Mouse (Mus musculus): ENCODE data around the gene Kcnip4. TPM values are rescaled to one million over a fixed set of nuclear protein-coding genes. Genes with fewer than 3 reads are reported as not detected.

Gene Kcnip4
- polyA plus RNA-seq, 1 experiment from 2014 or later, result 3.3 TPM

DNA sequence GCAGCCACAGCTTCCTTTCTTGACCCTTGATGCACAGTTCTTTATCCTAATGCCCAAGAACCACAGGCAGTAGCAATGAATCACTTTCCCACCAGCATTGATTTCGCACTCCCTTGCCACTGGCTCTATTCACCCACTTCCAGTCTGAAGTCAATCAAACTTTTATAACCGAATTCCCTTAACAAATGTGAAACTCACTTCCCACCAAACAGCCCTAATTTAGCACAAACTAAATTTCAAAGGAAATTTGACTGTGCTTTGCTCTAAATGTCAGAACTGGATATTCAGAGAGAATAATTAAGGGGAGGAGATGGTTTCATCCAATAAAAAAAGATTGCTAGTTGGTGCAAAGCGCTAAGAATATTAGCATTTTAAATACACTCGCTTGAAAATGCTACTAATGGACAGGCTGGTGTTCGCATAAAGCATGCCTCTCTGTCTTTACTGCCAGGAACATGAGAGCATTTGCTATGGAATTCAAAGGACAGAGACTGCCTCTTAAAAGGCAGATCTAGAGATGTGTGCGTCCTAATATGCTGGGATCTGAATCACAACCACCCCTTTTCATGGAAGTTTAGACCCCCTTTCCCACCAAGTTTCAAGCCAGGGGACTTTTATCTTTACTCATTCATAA is 63.9 kb downstream of the Kcnip4 start:
- 84% methylated on average over 6 of the region's 6 CpGs for WGBS
- no peak overlapping the region for H3K4me2 ChIP-seq (replicated peaks)
- H3K9ac ChIP-seq, result no peak overlapping the region
- H3K4me1 ChIP-seq, result no peaks in the 10 kb centered on the region
- no peaks in the 10 kb centered on the region for H3K36me3 ChIP-seq
- no peaks in the 10 kb centered on the region for H3K27me3 ChIP-seq
- H3K4me3 ChIP-seq, result no peak overlapping the region
- ATAC-seq (ENCODE audit: insufficient number of reproducible peaks, insufficient read depth, low FRiP score, low TSS enrichment), result no peak
- H3K9me3 ChIP-seq, result no peaks in the 10 kb centered on the region
- H3K27ac ChIP-seq, result no peak overlapping the region

DNA sequence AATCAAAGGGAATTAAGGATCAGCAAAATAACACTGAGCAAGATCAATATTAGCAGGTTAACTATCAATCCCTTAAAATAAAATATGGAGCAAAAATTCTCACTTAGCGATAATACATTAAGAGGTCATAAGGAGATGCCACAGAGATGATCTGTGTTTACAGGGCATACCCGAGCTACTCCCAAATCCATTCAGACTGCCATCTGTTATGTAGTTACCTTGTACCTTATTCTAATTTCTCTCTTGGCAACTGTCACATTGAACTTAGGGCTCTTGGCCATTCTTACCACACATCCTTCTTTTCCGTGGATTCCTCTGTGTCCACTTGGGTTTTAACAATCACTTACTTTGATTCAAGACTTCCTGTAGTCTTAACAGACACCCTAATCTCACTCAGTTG is 71.6 kb downstream of the Kcnip4 start:
- Histone ChIP-seq H3K27ac (no peak overlapping the region), H3K9me3 (no peaks in the 10 kb centered on the region), H3K9ac (no peak overlapping the region), H3K36me3 (no peaks in the 10 kb centered on the region), H3K4me3 (no peak overlapping the region), H3K4me1 (no peaks in the 10 kb centered on the region), H3K4me2 (replicated peaks) (no peak overlapping the region), H3K27me3 (no peaks in the 10 kb centered on the region)
- WGBS, result 86% methylated on average over 3 of the region's 3 CpGs
- no peak for ATAC-seq (ENCODE audit: insufficient number of reproducible peaks, insufficient read depth, low FRiP score, low TSS enrichment)

DNA sequence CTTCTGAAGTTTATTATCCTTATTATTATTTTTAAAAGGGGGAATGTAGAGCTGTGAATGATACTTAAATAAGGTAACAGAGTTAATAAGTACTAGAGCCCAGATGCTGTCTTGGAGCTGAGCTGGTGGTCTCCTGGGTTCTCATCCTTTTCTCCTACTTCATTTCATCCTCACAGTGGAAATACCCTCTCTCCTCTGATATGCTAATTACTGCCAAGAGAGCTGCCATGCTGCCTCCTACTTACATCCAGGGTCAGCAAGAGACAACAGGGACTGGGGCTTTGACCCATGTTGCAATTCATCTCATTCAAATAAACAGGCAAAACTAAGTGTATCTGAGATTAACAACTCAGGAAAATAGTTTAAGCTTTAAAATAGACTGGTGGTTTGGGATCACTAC is 73.4 kb downstream of the Kcnip4 start:
- Histone ChIP-seq H3K4me1 (no peaks in the 10 kb centered on the region), H3K4me2 (replicated peaks) (no peak overlapping the region), H3K27ac (no peak overlapping the region), H3K36me3 (no peaks in the 10 kb centered on the region), H3K4me3 (no peak overlapping the region), H3K27me3 (no peaks in the 10 kb centered on the region), H3K9me3 (no peaks in the 10 kb centered on the region), H3K9ac (no peak overlapping the region)
- no peak for ATAC-seq (ENCODE audit: insufficient number of reproducible peaks, insufficient read depth, low FRiP score, low TSS enrichment)

DNA sequence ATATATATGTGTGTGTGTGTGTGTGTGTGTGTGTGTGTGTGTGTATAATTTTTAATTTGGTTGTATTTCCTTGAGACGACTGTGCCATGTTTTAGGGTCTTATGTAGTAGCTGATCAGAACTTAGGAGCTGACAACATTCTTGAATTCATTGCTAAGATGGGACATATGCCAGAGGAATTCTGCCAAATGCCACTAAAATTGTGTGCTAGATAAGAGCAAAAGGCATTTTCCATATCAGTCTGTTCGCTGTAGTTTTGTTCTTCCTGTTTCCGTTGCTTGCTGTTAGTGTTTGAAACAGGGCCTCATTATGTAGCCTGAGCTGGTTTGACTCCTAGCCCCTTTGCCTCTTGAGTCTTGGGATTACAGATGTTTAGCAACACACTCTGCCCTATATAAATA is 73.8 kb downstream of the Kcnip4 start:
- Histone ChIP-seq H3K36me3 (no peaks in the 10 kb centered on the region), H3K27ac (no peak overlapping the region), H3K27me3 (no peaks in the 10 kb centered on the region), H3K4me3 (no peak overlapping the region), H3K9me3 (no peaks in the 10 kb centered on the region), H3K4me1 (no peaks in the 10 kb centered on the region), H3K4me2 (replicated peaks) (no peak overlapping the region), H3K9ac (no peak overlapping the region)
- no peak for ATAC-seq (ENCODE audit: insufficient number of reproducible peaks, insufficient read depth, low FRiP score, low TSS enrichment)
- 76% methylated on average over 3 of the region's 3 CpGs for whole genome bisulfite sequencing

DNA sequence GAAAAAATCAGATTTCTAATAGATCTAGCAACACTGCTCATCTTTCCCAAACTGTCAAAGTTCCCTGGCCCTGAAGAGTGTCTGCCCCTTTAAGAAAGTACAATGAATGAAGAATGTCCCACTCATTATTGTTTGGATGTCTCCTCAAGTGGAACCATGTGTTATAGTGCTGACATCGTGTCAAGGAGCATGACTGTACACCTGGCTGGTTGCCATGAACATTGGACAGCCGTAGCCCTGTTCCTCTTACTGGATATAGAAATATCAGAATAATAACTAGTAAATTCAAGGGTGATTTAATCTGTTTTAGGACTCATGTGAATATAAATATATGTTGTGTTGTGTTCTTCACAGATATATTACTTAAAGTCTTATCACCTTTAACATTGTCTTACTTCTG is 87.5 kb downstream of the Kcnip4 start:
- H3K4me3 ChIP-seq, result no peak overlapping the region
- H3K4me1 ChIP-seq, result no peaks in the 10 kb centered on the region
- 62% methylated on average over 2 of the region's 2 CpGs for WGBS
- H3K9me3 ChIP-seq, result no peaks in the 10 kb centered on the region
- no peak for ATAC-seq (ENCODE audit: insufficient number of reproducible peaks, insufficient read depth, low FRiP score, low TSS enrichment)
- no peaks in the 10 kb centered on the region for H3K27me3 ChIP-seq
- H3K27ac ChIP-seq, result no peak overlapping the region
- no peak overlapping the region for H3K4me2 ChIP-seq (replicated peaks)
- H3K9ac ChIP-seq, result no peak overlapping the region
- no peaks in the 10 kb centered on the region for H3K36me3 ChIP-seq

DNA sequence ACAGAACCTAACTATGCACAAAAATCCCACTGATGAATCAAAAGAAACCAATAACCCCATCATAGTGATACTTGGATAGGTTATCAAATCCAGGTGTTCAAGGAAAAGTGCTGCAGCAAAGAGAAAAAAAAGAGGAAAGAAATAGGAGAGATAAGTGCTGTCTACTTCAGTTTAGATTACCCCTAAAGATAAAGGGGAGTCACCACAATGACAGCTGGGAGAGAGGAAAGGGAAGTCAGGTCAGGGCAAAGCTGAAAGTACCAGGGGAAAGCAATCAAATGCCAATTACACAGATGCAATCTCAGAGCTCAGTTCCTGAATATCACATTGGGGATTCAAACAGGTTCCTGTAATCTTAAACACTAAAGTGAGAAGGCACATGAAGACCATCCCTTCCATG is 97.0 kb downstream of the Kcnip4 start:
- no peak for ATAC-seq (ENCODE audit: insufficient number of reproducible peaks, insufficient read depth, low FRiP score, low TSS enrichment)
- Histone ChIP-seq H3K27me3 (no peaks in the 10 kb centered on the region), H3K4me1 (no peaks in the 10 kb centered on the region), H3K27ac (no peak overlapping the region), H3K4me3 (no peak overlapping the region), H3K4me2 (replicated peaks) (no peak overlapping the region), H3K9ac (no peak overlapping the region), H3K36me3 (no peaks in the 10 kb centered on the region), H3K9me3 (no peaks in the 10 kb centered on the region)

DNA sequence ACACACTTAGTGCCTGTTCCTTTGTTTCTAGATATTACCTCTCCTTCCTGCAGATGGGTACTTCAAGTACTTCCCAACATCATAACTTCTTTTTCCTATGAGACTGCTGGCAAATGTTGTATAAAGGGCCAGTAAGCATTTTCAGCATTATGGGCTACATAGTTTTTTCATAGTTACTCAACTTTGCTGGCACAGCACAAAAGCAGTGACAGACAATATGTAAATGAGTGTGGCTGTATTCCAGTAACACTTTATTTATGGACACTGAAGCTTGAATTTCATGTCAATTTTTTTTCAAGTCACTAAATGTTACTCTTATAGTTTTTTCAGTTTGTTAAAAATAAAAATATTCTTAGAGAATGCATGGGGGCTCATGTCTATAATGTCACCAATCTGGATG is 105.0 kb downstream of the Kcnip4 start:
- no peak overlapping the region for H3K9ac ChIP-seq
- H3K4me2 ChIP-seq (replicated peaks), result no peak overlapping the region
- no peaks in the 10 kb centered on the region for H3K36me3 ChIP-seq
- H3K27ac ChIP-seq, result no peak overlapping the region
- H3K27me3 ChIP-seq, result no peaks in the 10 kb centered on the region
- no peak overlapping the region for H3K4me3 ChIP-seq
- no peaks in the 10 kb centered on the region for H3K9me3 ChIP-seq
- no peaks in the 10 kb centered on the region for H3K4me1 ChIP-seq
- no peak for ATAC-seq (ENCODE audit: insufficient number of reproducible peaks, insufficient read depth, low FRiP score, low TSS enrichment)

DNA sequence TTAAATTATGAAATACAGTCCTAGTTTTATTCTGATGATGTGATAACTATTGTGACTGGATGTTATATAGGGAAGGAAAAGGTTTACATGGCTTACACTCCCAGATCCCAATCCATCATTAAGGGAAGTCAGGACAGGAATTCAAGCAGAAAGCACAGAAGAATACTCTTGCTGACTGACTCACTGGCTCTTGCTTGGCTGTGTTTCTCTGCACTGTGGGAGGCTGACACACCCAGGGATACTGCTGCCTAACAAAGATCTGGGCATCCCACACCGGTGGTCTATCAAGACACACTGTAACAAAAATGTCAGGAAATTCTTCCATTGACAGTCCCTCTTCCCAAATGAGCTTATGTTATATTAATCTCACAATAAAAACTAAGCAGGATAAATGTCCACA is 116.4 kb downstream of the Kcnip4 start:
- H3K9me3 ChIP-seq, result no peaks in the 10 kb centered on the region
- WGBS, result 63% methylated on average over 1 of the region's 1 CpGs
- H3K9ac ChIP-seq, result no peak overlapping the region
- H3K4me3 ChIP-seq, result no peak overlapping the region
- no peak overlapping the region for H3K27ac ChIP-seq
- H3K36me3 ChIP-seq, result no peaks in the 10 kb centered on the region
- no peak for ATAC-seq (ENCODE audit: insufficient number of reproducible peaks, insufficient read depth, low FRiP score, low TSS enrichment)
- no peaks in the 10 kb centered on the region for H3K27me3 ChIP-seq
- H3K4me1 ChIP-seq, result no peaks in the 10 kb centered on the region
- no peak overlapping the region for H3K4me2 ChIP-seq (replicated peaks)

DNA sequence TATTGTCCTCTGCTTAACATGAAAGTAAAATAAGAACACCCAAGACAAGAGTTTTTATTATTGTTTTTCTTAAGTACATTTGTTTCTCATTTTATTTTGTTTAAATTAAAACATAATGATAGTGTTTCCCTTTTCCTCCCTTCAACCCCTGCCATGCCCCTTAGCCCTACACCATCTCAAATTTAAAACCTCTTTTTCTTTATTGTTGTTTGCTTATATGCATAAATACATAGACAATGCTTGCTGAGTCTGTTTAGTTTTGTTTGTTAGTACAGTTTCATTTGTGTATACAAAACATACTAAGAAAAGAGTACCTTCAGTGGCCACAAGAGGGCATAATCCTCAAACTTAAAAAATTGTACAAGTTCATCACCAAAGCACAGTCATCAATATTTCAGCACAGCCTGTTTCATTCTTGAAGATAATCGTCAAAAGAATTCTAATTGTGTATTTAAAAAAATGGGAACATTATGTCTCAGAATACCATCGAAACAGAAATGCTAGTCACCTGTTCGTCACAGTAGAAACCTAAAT is 154.1 kb downstream of the Kcnip4 start:
- H3K9me3 ChIP-seq, result no peaks in the 10 kb centered on the region
- no peak for ATAC-seq (ENCODE audit: insufficient number of reproducible peaks, insufficient read depth, low FRiP score, low TSS enrichment)
- no peak overlapping the region for H3K4me3 ChIP-seq

DNA sequence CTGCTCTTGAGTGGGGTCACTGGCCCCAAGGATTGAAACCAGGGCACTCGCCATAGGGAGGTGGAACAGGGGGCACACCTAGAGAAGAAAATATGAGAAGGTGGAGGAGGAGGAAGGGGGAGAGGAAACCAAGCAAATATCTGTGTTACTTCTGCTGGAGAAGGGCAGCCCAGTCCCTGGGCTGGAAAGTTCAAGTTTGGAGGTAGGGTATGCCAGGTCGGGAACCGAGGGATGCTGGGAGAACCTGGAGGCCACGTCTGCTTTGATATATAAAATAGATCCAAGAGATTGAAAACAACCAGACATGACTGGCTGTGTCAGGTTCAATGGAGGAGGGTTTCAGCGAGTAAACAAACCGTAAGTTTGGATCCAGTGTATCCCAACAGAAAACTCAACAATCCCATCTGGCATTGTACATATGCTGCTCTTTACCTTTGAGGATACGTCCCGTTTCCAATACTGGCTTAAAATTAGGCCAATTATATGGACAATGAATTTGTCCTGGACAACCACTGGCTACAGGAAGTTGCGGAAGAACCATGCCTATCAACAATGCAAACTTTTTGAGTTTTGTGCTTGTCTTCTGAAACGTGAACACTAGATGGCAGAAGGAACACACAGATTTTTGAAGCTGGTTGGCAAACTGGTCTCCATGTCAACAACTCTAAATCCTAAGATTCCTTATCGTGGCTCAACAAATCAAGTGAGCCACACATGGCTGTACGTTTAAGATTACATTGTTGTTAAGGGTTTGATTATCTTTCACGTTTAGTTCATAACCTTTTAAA is 155.9 kb downstream of the Kcnip4 start:
- no peak for ATAC-seq (ENCODE audit: insufficient number of reproducible peaks, insufficient read depth, low FRiP score, low TSS enrichment)
- no peak overlapping the region for H3K27ac ChIP-seq
- no peaks in the 10 kb centered on the region for H3K9me3 ChIP-seq

More for the DNA sequence above, 154.1 kb downstream of the Kcnip4 start:
- no peak overlapping the region for H3K9ac ChIP-seq
- H3K4me2 ChIP-seq (replicated peaks), result no peak overlapping the region
- H3K36me3 ChIP-seq, result no peaks in the 10 kb centered on the region
- WGBS, result 50% methylated on average over 3 of the region's 3 CpGs
- H3K27me3 ChIP-seq, result no peaks in the 10 kb centered on the region
- no peak overlapping the region for H3K27ac ChIP-seq
- H3K4me1 ChIP-seq, result no peaks in the 10 kb centered on the region

DNA sequence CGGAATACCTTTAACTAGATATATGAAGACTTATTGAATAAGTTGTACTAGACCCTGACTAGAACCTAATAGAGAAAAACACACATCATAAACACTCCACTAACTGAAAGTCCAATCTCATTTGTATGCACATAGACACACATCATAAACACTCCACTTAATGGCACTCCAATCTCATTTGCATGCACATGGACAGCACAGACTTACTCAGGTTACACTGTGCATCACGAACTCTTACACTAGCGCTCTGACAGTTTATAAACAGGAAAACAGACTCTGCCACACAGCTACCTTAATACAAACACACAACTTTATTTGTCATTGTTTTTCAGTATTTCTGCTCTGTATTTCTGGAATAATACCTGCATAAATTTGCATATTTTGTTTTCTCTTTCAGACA is 168.3 kb downstream of the Kcnip4 start:
- Histone ChIP-seq H3K9ac (no peak overlapping the region), H3K27me3 (no peaks in the 10 kb centered on the region), H3K27ac (no peak overlapping the region), H3K36me3 (no peaks in the 10 kb centered on the region), H3K4me2 (replicated peaks) (no peak overlapping the region), H3K9me3 (no peaks in the 10 kb centered on the region), H3K4me3 (no peak overlapping the region), H3K4me1 (no peaks in the 10 kb centered on the region)
- WGBS, result 81% methylated on average over 3 of the region's 3 CpGs
- no peak for ATAC-seq (ENCODE audit: insufficient number of reproducible peaks, insufficient read depth, low FRiP score, low TSS enrichment)

More for the DNA sequence above, 155.9 kb downstream of the Kcnip4 start:
- no peak overlapping the region for H3K9ac ChIP-seq
- H3K27me3 ChIP-seq, result no peaks in the 10 kb centered on the region
- no peaks in the 10 kb centered on the region for H3K4me1 ChIP-seq
- WGBS, result 45% methylated on average over 13 of the region's 13 CpGs
- H3K4me2 ChIP-seq (replicated peaks), result no peak overlapping the region
- no peak overlapping the region for H3K4me3 ChIP-seq
- no peaks in the 10 kb centered on the region for H3K36me3 ChIP-seq

DNA sequence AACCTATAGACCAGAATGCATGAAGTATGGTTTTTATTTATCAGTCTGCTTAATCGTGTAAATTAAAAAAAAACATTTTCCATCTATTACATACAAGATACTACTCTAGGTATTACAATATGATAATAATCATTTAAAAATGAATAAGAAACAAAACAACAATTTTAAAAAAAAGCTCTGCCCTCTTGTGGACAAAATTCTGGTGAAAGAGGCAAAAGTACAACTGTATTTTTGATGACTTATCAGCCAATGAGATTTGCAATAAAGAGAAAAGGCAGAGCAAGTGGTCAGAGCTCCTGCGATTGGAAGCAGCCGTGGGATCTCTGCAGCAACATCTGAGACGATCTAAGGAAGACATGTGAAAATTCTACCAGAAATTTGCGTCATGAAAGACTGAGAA is 172.6 kb downstream of the Kcnip4 start:
- H3K9me3 ChIP-seq, result no peaks in the 10 kb centered on the region
- no peak overlapping the region for H3K4me2 ChIP-seq (replicated peaks)
- no peak overlapping the region for H3K4me3 ChIP-seq
- no peaks in the 10 kb centered on the region for H3K27me3 ChIP-seq
- H3K36me3 ChIP-seq, result no peaks in the 10 kb centered on the region
- 63% methylated on average over 5 of the region's 5 CpGs for WGBS
- no peak overlapping the region for H3K9ac ChIP-seq
- no peak overlapping the region for H3K27ac ChIP-seq
- no peak for ATAC-seq (ENCODE audit: insufficient number of reproducible peaks, insufficient read depth, low FRiP score, low TSS enrichment)
- no peaks in the 10 kb centered on the region for H3K4me1 ChIP-seq

All from embryonic facial prominence, embryonic 12.5 days (tissue).